Mouse (Mus musculus) limb, embryonic 10.5 days (tissue): Measurements from ENCODE around the gene Tnip3. TPM values are rescaled to one million over a fixed set of nuclear protein-coding genes. Genes with fewer than 3 reads are reported as not detected.

ENCODE experiments used
- DNase-seq: peaks from one replicate; pipeline ENCODE4 v3.0.0-alpha.2; 2017; ENCODE audit warnings: low spot score
- H3K27ac ChIP-seq: fragments of 300-500 bp; sonication (generic); 2 replicates; pipeline ENCODE4 v1.5.1; 2016; ENCODE audit warnings: mild to moderate bottlenecking
- H3K27me3 ChIP-seq: fragments of 300-500 bp; sonication (generic); 2 replicates; pipeline ENCODE4 v1.6.1; 2016; ENCODE audit warnings: low read depth, mild to moderate bottlenecking; ENCODE audit not compliant: poor library complexity, severe bottlenecking
- H3K36me3 ChIP-seq: fragments of 300-500 bp; sonication (generic); 2 replicates; pipeline ENCODE4 v1.6.1; 2016; ENCODE audit warnings: mild to moderate bottlenecking, moderate library complexity
- H3K4me1 ChIP-seq: fragments of 300-500 bp; sonication (generic); 2 replicates; pipeline ENCODE4 v1.6.1; 2016
- H3K4me3 ChIP-seq: fragments of 300-500 bp; sonication (generic); 2 replicates; pipeline ENCODE4 v1.5.1; 2016; ENCODE audit warnings: mild to moderate bottlenecking, moderate library complexity
- H3K9me3 ChIP-seq: fragments of 300-500 bp; sonication (generic); replicated peaks from 2 replicates; pipeline ENCODE4 v1.6.1; 2016; ENCODE audit warnings: mild to moderate bottlenecking
- WGBS: fragments of 180-500 bp; shearing (Covaris S2); methylation state at CpG from one replicate; pipeline ENCODE4 v1.1.7; 2016; 5-methylcytosine and 5-hydroxymethylcytosine counted together
- polyA plus RNA-seq: library from polyadenylated mRNA; unstranded; fragments of >200 nt; fragmentation: Nextera tagmentation; extraction: Ambion mirVana; gene quantifications from 2 replicates; pipeline ENCODE4 v1.2.1, GENCODE M21; 2016

Gene Tnip3
- not detected in 2 replicates for polyA plus RNA-seq

- no peak for DNase-seq
- no peaks in the 10 kb centered on the region for H3K4me1 ChIP-seq
- H3K36me3 ChIP-seq: no peaks in the 10 kb centered on the region
- no peak within 1 kb of the TSS for H3K27ac ChIP-seq
- no peaks in the 10 kb centered on the region for H3K9me3 ChIP-seq
- 92% methylated on average over 5 of the region's 5 CpGs for WGBS
- no peak within 1 kb of the TSS for H3K4me3 ChIP-seq
- no peaks in the 10 kb centered on the region for H3K27me3 ChIP-seq
These were observed at the start of gene Tnip3 for GRCm38 (mm10) chr6:65525192-65525591. Gene Tnip3 (plus strand): TSS chr6:65525313.

GRCm38 (mm10) chr6:65498786-65499185, 26.3 kb upstream of the Tnip3 start:
- no peak overlapping the region for H3K4me3 ChIP-seq
- no peaks in the 10 kb centered on the region for H3K9me3 ChIP-seq
- H3K27ac ChIP-seq: no peak overlapping the region
- DNase-seq: no peak
- no peaks in the 10 kb centered on the region for H3K27me3 ChIP-seq
- H3K36me3 ChIP-seq: no peaks in the 10 kb centered on the region
- H3K4me1 ChIP-seq: no peaks in the 10 kb centered on the region

GRCm38 (mm10) chr6:65510051-65510669, 15.0 kb upstream of the Tnip3 start:
- DNase-seq: peak; percentile 73
- H3K27me3 ChIP-seq: no peaks in the 10 kb centered on the region
- H3K27ac ChIP-seq: no peak overlapping the region
- no peak overlapping the region for H3K4me3 ChIP-seq
- H3K4me1 ChIP-seq: no peaks in the 10 kb centered on the region
- no peaks in the 10 kb centered on the region for H3K36me3 ChIP-seq
- H3K9me3 ChIP-seq: no peaks in the 10 kb centered on the region
- 51% methylated on average over 4 of the region's 4 CpGs for WGBS

GRCm38 (mm10) chr6:65513813-65514212, 11.3 kb upstream of the Tnip3 start:
- H3K36me3 ChIP-seq: no peaks in the 10 kb centered on the region
- no peak overlapping the region for H3K27ac ChIP-seq
- no peak overlapping the region for H3K4me3 ChIP-seq
- WGBS: 91% methylated on average over 3 of the region's 3 CpGs
- no peaks in the 10 kb centered on the region for H3K9me3 ChIP-seq
- DNase-seq: no peak
- H3K27me3 ChIP-seq: no peaks in the 10 kb centered on the region
- H3K4me1 ChIP-seq: no peaks in the 10 kb centered on the region

- no peak for DNase-seq
- Histone ChIP-seq H3K9me3 (no peaks in the 10 kb centered on the region), H3K27me3 (no peaks in the 10 kb centered on the region), H3K36me3 (no peaks in the 10 kb centered on the region), H3K4me3 (no peak overlapping the region), H3K4me1 (no peaks in the 10 kb centered on the region), H3K27ac (no peak overlapping the region)
- WGBS: 90% methylated on average over 8 of the region's 8 CpGs
These were observed 8.4 kb upstream of the Tnip3 start for GRCm38 (mm10) chr6:65516759-65517158.

- no peaks in the 10 kb centered on the region for H3K9me3 ChIP-seq
- H3K27me3 ChIP-seq: no peaks in the 10 kb centered on the region
- no peaks in the 10 kb centered on the region for H3K4me1 ChIP-seq
- H3K36me3 ChIP-seq: no peaks in the 10 kb centered on the region
- DNase-seq: no peak
- H3K4me3 ChIP-seq: no peak overlapping the region
- 92% methylated on average over 3 of the region's 3 CpGs for WGBS
- no peak overlapping the region for H3K27ac ChIP-seq
These were observed 4.3 kb upstream of the Tnip3 start for GRCm38 (mm10) chr6:65520821-65521220.

- H3K4me1 ChIP-seq: no peaks in the 10 kb centered on the region
- DNase-seq: no peak
- H3K9me3 ChIP-seq: no peaks in the 10 kb centered on the region
- no peaks in the 10 kb centered on the region for H3K36me3 ChIP-seq
- H3K27ac ChIP-seq: no peak overlapping the region
- no peaks in the 10 kb centered on the region for H3K27me3 ChIP-seq
- 76% methylated on average over 1 of the region's 1 CpGs for WGBS
- H3K4me3 ChIP-seq: no peak overlapping the region
These were observed 2.8 kb downstream of the Tnip3 start for GRCm38 (mm10) chr6:65527892-65528291.

- H3K4me3 ChIP-seq: no peak overlapping the region
- no peak for DNase-seq
- 76% methylated on average over 3 of the region's 3 CpGs for WGBS
- H3K4me1 ChIP-seq: no peaks in the 10 kb centered on the region
- H3K36me3 ChIP-seq: no peaks in the 10 kb centered on the region
- H3K27me3 ChIP-seq: no peaks in the 10 kb centered on the region
- no peak overlapping the region for H3K27ac ChIP-seq
- no peaks in the 10 kb centered on the region for H3K9me3 ChIP-seq
These were observed 6.2 kb downstream of the Tnip3 start for GRCm38 (mm10) chr6:65531232-65531848.

GRCm38 (mm10) chr6:65533687-65534086, 8.6 kb downstream of the Tnip3 start:
- Histone ChIP-seq H3K4me3 (no peak overlapping the region), H3K36me3 (no peaks in the 10 kb centered on the region), H3K9me3 (no peaks in the 10 kb centered on the region), H3K4me1 (peaks cover 9% of the 10 kb centered on the region; the same call in 1 of the 2 replicates), H3K27me3 (no peaks in the 10 kb centered on the region), H3K27ac (no peak overlapping the region)
- 89% methylated on average over 1 of the region's 1 CpGs for WGBS
- no peak for DNase-seq

- H3K4me3 ChIP-seq: no peak overlapping the region
- peaks cover 13% of the 10 kb centered on the region for H3K4me1 ChIP-seq
- H3K36me3 ChIP-seq: no peaks in the 10 kb centered on the region
- no peak for DNase-seq
- 74% methylated on average over 5 of the region's 5 CpGs for WGBS
- H3K27ac ChIP-seq: no peak overlapping the region
- H3K27me3 ChIP-seq: no peaks in the 10 kb centered on the region
- H3K9me3 ChIP-seq: no peaks in the 10 kb centered on the region
These were observed 12.3 kb downstream of the Tnip3 start for GRCm38 (mm10) chr6:65537327-65537884.

- Histone ChIP-seq H3K4me1 (peaks cover 19% of the 10 kb centered on the region), H3K4me3 (no peak overlapping the region), H3K27ac (no peak overlapping the region), H3K27me3 (no peaks in the 10 kb centered on the region), H3K36me3 (no peaks in the 10 kb centered on the region), H3K9me3 (no peaks in the 10 kb centered on the region)
- no peak for DNase-seq
- WGBS: 79% methylated on average over 9 of the region's 9 CpGs
These were observed 13.0 kb downstream of the Tnip3 start for GRCm38 (mm10) chr6:65538022-65538652.

- Histone ChIP-seq H3K4me3 (no peak overlapping the region), H3K27ac (no peak overlapping the region), H3K36me3 (no peaks in the 10 kb centered on the region), H3K9me3 (no peaks in the 10 kb centered on the region), H3K4me1 (peaks cover 20% of the 10 kb centered on the region), H3K27me3 (no peaks in the 10 kb centered on the region)
- 81% methylated on average over 3 of the region's 3 CpGs for WGBS
- no peak for DNase-seq
These were observed 13.8 kb downstream of the Tnip3 start for GRCm38 (mm10) chr6:65538921-65539320.

GRCm38 (mm10) chr6:65540138-65540537, 15.0 kb downstream of the Tnip3 start:
- no peaks in the 10 kb centered on the region for H3K36me3 ChIP-seq
- 61% methylated on average over 2 of the region's 2 CpGs for WGBS
- H3K9me3 ChIP-seq: no peaks in the 10 kb centered on the region
- no peak for DNase-seq
- peaks cover 28% of the 10 kb centered on the region for H3K4me1 ChIP-seq
- no peak overlapping the region for H3K4me3 ChIP-seq
- no peak overlapping the region for H3K27ac ChIP-seq
- no peaks in the 10 kb centered on the region for H3K27me3 ChIP-seq
